Mouse (Mus musculus) neutrophil, adult 59 days (primary cell): ENCODE results near the gene Ar. TPM values are rescaled to one million over a fixed set of nuclear protein-coding genes. Genes with fewer than 3 reads are reported as not detected.

Experiments used
- total RNA-seq, 2 experiments: library from RNA; stranded (reverse); gene quantifications; 1 replicate in 1 of 2; 2 replicates in 1 of 2; pipeline ENCODE4 v1.2.4; 2023

The Ar gene
- under 1 TPM; 0.07 to 0.09 TPM for total RNA-seq

GRCm38 (mm10) chrX:98148531-98149342 is at the start of gene Ar:
Gene Ar, plus strand, starts transcription at chrX:98148769.

